Mouse (Mus musculus) small intestine, adult 2 months (tissue): ENCODE data around the gene Ehd4. TPM values are rescaled to one million over a fixed set of nuclear protein-coding genes. Genes with fewer than 3 reads are reported as not detected.

Experiments
- H3K27ac ChIP-seq: fragments of 200-500 bp; 2 replicates; pipeline ENCODE4 v1.5.1; 2012; ENCODE audit warnings: low read depth, low read length, control low read depth, inconsistent platforms; ENCODE audit not compliant: insufficient read depth
- H3K27me3 ChIP-seq: fragments of 200-500 bp; 2 replicates; pipeline ENCODE4 v1.6.1; 2012; ENCODE audit warnings: mild to moderate bottlenecking, moderate library complexity, low read length, inconsistent platforms; ENCODE audit not compliant: control insufficient read depth, insufficient read depth
- H3K36me3 ChIP-seq: fragments of 200-500 bp; 2 replicates; pipeline ENCODE4 v1.6.1; 2012; ENCODE audit warnings: mild to moderate bottlenecking, low read length, control low read depth, inconsistent platforms; ENCODE audit not compliant: control insufficient read depth, insufficient read depth
- H3K4me1 ChIP-seq: fragments of 200-500 bp; 2 replicates; pipeline ENCODE4 v1.6.1; 2012; ENCODE audit warnings: low read length, inconsistent platforms, mixed read lengths; ENCODE audit not compliant: control insufficient read depth, insufficient read depth, insufficient read length
- H3K4me3 ChIP-seq: fragments of 200-500 bp; 2 replicates; pipeline ENCODE4 v1.5.1; 2012; ENCODE audit warnings: low read depth, mild to moderate bottlenecking, control low read depth, inconsistent platforms, low read length, moderate library complexity
- CTCF ChIP-seq: fragments of 200-500 bp; IDR thresholded peaks from 2 replicates; pipeline ENCODE4 v1.5.1; 2012; ENCODE audit warnings: low read depth, mild to moderate bottlenecking, control low read depth, inconsistent platforms, low read length, moderate library complexity, mixed read lengths; ENCODE audit not compliant: insufficient replicate concordance, insufficient read length; ENCODE audit errors: extremely low read depth
- POLR2A ChIP-seq: fragments of 200-500 bp; IDR thresholded peaks from 2 replicates; pipeline ENCODE4 v1.6.1; 2012; ENCODE audit warnings: low read depth, mild to moderate bottlenecking, control low read depth, inconsistent platforms, low read length, moderate library complexity
- WGBS: fragments of 180-500 bp; shearing (Covaris S2); methylation state at CpG from one replicate; pipeline ENCODE4 v1.1.7; 2018; 5-methylcytosine and 5-hydroxymethylcytosine counted together
- polyA plus RNA-seq: library from polyadenylated mRNA; depleted of rRNA; stranded (reverse); fragments of >200 nt; gene quantifications from 2 replicates; pipeline ENCODE4 v1.2.3, GENCODE M21; 2012

The Ehd4 gene
- polyA plus RNA-seq, 1 experiment: 30.7 TPM

- Histone ChIP-seq H3K4me3 (no peak overlapping the region), H3K27me3 (no peaks in the 10 kb centered on the region), H3K27ac (no peak overlapping the region), H3K36me3 (peaks cover 37% of the 10 kb centered on the region), H3K4me1 (peaks cover 3% of the 10 kb centered on the region; the same call in 1 of the 2 replicates)
- TF ChIP-seq CTCF: no peak
- no peak for TF ChIP-seq POLR2A
- WGBS: 88% methylated on average over 8 of the region's 8 CpGs
Measured at GRCm38 (mm10) chr2:120096191-120096590, 58.2 kb downstream of the Ehd4 start.

DNA sequence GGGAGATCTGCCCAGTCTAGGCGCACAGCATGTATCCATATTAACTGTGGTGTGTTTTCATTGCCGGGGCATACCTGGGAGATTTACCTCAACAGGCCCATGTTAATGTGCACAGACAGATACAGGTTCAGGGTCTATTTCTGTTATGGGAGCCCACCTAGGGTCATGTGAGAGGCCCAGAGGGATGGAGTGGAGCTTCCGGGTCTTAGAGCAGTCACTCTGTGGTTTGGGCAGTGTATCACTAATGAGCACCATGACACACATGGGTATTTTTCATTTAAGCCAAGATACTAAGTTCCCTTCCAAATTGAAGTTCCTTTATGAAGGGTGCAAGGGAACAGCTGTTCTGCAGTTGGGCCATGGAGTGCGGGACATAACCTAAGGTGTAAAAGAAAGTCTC lies 59.2 kb downstream of the Ehd4 start:
- no peak overlapping the region for H3K4me3 ChIP-seq
- H3K4me1 ChIP-seq: peaks cover 3% of the 10 kb centered on the region; the same call in 1 of the 2 replicates
- H3K27me3 ChIP-seq: no peaks in the 10 kb centered on the region
- TF ChIP-seq POLR2A: no peak
- TF ChIP-seq CTCF: no peak
- no peak overlapping the region for H3K27ac ChIP-seq
- H3K36me3 ChIP-seq: peaks cover 36% of the 10 kb centered on the region
- 95% methylated on average over 4 of the region's 4 CpGs for WGBS

GRCm38 (mm10) chr2:120093671-120094430 lies 60.6 kb downstream of the Ehd4 start:
- TF ChIP-seq POLR2A (no peak), CTCF (peak; percentile 77; the same call in 1 of the 2 replicates)
- Histone ChIP-seq H3K4me1 (peaks cover 3% of the 10 kb centered on the region; the same call in 1 of the 2 replicates), H3K4me3 (no peak overlapping the region), H3K27ac (no peak overlapping the region), H3K36me3 (peaks cover 35% of the 10 kb centered on the region), H3K27me3 (no peaks in the 10 kb centered on the region)
- 52% methylated on average over 5 of the region's 5 CpGs for WGBS

DNA sequence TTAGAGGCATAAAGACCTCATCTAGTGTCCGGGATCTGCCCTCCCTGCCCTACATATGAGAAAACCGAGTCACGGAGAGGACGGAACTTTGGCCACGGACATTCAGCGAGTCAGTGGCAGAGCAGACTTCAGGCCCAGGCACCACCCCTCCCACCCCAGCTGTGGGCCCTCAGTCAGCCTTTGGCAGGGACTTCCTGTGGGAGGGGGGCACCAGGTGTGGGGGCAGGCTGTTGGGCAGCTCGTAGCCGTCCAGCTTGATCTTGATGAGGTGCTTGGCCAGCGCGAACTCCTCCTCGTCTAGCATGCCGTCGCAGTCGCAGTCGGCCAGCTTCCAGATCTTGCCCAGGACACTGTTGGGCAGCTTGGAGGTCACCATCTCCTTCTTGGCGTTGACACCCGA lies 63.4 kb downstream of the Ehd4 start:
- H3K36me3 ChIP-seq: peaks cover 26% of the 10 kb centered on the region
- H3K4me1 ChIP-seq: peaks cover 2% of the 10 kb centered on the region; the same call in 1 of the 2 replicates
- TF ChIP-seq CTCF (no peak), POLR2A (no peak)
- 92% methylated on average over 17 of the region's 17 CpGs for WGBS
- no peak overlapping the region for H3K4me3 ChIP-seq
- no peak overlapping the region for H3K27ac ChIP-seq
- no peaks in the 10 kb centered on the region for H3K27me3 ChIP-seq

- TF ChIP-seq POLR2A (no peak), CTCF (no peak)
- Histone ChIP-seq H3K27me3 (no peaks in the 10 kb centered on the region), H3K4me1 (peaks cover 20% of the 10 kb centered on the region), H3K27ac (no peak overlapping the region), H3K36me3 (peaks cover 21% of the 10 kb centered on the region), H3K4me3 (no peak overlapping the region)
- WGBS: 97% methylated on average over 2 of the region's 2 CpGs
Measured at GRCm38 (mm10) chr2:120087897-120088296, 66.5 kb downstream of the Ehd4 start.

DNA sequence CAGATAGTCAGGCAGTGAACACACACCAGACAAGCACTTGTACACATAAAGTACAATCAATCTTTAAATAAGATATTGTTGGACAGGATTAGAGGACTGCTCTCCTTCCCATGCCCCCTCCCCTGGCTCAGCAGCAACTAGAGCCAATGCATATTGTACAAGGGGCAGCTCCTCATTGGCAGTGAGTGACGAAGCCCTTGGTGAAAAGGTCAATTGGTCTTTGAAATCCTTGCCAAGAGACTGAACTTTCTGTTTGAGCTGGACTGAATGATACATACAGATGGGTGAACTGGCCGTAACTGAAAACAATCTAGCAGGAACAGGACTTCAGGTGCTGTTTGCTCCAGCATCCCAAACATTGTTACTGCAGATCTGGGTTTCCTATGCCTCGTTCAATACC lies 67.0 kb downstream of the Ehd4 start:
- H3K27ac ChIP-seq: no peak overlapping the region
- H3K4me3 ChIP-seq: no peak overlapping the region
- peaks cover 20% of the 10 kb centered on the region for H3K4me1 ChIP-seq
- H3K27me3 ChIP-seq: no peaks in the 10 kb centered on the region
- TF ChIP-seq POLR2A (no peak), CTCF (no peak)
- peaks cover 17% of the 10 kb centered on the region for H3K36me3 ChIP-seq
- WGBS: 76% methylated on average over 3 of the region's 3 CpGs

DNA sequence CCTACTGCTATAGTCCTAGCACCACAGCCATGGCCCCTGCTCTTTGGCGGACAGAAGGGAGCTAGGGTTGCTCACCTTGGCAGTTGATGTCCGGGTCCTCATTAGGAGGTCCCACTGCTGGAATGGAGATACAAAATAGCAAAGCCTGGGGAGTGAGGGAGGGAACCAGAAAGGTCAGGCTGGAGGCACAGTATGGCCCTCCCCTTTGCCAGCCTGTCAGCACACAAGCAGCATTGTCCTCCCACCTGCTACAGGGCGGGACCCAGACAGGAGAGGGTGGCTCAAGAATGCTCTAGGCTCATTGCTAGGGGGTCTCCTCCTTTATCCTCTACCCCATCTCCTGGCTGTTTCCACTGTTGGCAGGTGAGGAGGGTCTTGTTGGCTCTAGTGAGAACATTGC lies 68.4 kb downstream of the Ehd4 start:
- TF ChIP-seq CTCF: no peak
- TF ChIP-seq POLR2A: no peak
- 90% methylated on average over 3 of the region's 3 CpGs for WGBS
- no peaks in the 10 kb centered on the region for H3K27me3 ChIP-seq
- H3K27ac ChIP-seq: no peak overlapping the region
- H3K4me3 ChIP-seq: no peak overlapping the region
- peaks cover 10% of the 10 kb centered on the region for H3K36me3 ChIP-seq
- H3K4me1 ChIP-seq: peaks cover 20% of the 10 kb centered on the region
